Mouse (Mus musculus): ENCODE measurements around the gene Stap2.

DNA sequence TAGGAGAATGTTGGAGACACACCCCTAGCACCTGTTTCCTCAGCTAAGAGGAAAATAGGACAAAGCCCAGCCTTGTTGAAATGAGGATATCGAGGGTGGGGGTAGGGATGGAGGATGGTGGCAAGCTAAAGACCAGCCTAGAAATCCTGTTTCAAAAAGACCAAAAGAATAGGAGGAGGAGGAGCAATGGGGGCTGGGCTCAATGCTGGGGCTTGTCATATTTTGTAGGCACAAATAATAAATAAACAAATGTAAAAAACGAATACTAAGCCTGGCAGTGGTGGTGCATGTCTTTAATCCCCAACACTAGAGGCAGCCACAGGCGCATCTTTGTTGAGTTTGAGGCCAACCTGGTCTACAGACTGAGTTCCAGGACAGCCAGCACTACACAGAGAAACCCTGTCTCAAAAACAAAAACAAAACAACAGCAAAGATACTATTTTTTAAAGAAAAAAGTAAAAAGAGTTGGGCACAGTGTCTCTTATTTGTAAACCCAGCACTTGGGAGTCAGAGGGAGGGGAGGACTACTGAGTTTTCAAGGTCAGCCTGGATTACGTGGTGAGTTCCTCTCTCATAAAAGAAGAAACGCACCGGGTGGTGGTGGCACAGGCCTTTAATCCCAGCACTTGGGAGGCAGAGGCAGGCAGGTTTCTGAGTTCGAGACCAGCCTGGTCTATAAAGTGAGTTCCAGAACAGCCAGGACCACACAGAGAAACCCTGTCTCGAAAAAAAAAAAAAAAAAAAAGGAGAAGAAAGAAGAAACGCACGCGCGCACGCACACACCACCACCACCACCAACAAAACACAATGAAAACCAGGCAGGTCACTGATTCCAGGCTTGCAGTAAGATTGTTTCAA is 47.4 kb downstream of the Stap2 start:
- no peak for TF ChIP-seq GATA1 (IDR thresholded peaks at IDR 0.05; ENCODE audit: low read length)
- TF ChIP-seq TAL1 (IDR thresholded peaks at IDR 0.05; ENCODE audit: low read length), result no peak
